Mouse (Mus musculus) CH12.LX (cell line): Measurements from ENCODE around the gene Dnah7b. TPM values are rescaled to one million over a fixed set of nuclear protein-coding genes. Genes with fewer than 3 reads are reported as not detected.

Experiments
- DNase-seq: peaks from one replicate; pipeline ENCODE4 v3.0.0-alpha.2; 2013; ENCODE audit errors: extremely low read depth
- H3K27ac ChIP-seq: 2 replicates; pipeline ENCODE4 v1.5.1; 2012; ENCODE audit warnings: low read depth, mild to moderate bottlenecking, control low read depth, moderate library complexity; ENCODE audit not compliant: insufficient read depth
- H3K27me3 ChIP-seq: replicated peaks from 2 replicates; pipeline ENCODE3; 2012; ENCODE audit warnings: inconsistent platforms
- H3K36me3 ChIP-seq, 2 experiments: replicated peaks in 1 of 2; 2 replicates each; pipeline versions ENCODE3 to v1.6.1; 2012; ENCODE audit warnings: inconsistent platforms in 1 of 2, low read length in 1 of 2, mild to moderate bottlenecking in 1 of 2, mixed read lengths in 1 of 2, moderate library complexity in 1 of 2; ENCODE audit not compliant: control insufficient read depth in 1 of 2, insufficient read depth in 1 of 2
- H3K4me1 ChIP-seq, 2 experiments: 2 replicates each; pipeline ENCODE4 v1.6.1; 2012; ENCODE audit warnings: inconsistent platforms in 1 of 2, moderate library complexity in 1 of 2; ENCODE audit not compliant: insufficient read depth in 2 of 2, control insufficient read depth in 1 of 2
- H3K4me2 ChIP-seq: 2 replicates; pipeline ENCODE4 v1.6.1; 2012; ENCODE audit warnings: low read depth, mild to moderate bottlenecking, control low read depth; ENCODE audit not compliant: poor library complexity, insufficient read depth, severe bottlenecking
- H3K4me3 ChIP-seq, 3 experiments: fragments of 150-350 bp in 1 of 3; sonication (generic) in 1 of 3; replicated peaks in 1 of 3; 2 replicates each; pipeline versions ENCODE3 to v1.5.1; 2011 to 2012; ENCODE audit warnings: low read depth in 2 of 3, low read length in 2 of 3, mild to moderate bottlenecking in 2 of 3, moderate library complexity in 2 of 3, control low read depth in 1 of 3, improper control_type of control experiment in 1 of 3, inconsistent platforms in 1 of 3, mixed read lengths in 1 of 3; ENCODE audit not compliant: poor library complexity in 1 of 3
- H3K79me2 ChIP-seq: replicated peaks from 2 replicates; pipeline ENCODE4 v1.6.1; 2012; ENCODE audit warnings: mild to moderate bottlenecking, moderate library complexity; ENCODE audit not compliant: control insufficient read depth, poor library complexity, insufficient read depth, severe bottlenecking; ENCODE audit errors: extremely low read depth
- H3K9ac ChIP-seq: 2 replicates; pipeline ENCODE4 v1.6.1; 2012; ENCODE audit warnings: low read depth, mild to moderate bottlenecking, control low read depth, moderate library complexity; ENCODE audit not compliant: insufficient read depth
- H3K9me3 ChIP-seq: replicated peaks from 2 replicates; pipeline ENCODE3; 2012; ENCODE audit warnings: low read length, inconsistent platforms, mixed read lengths
- BHLHE40 ChIP-seq: IDR thresholded peaks from 2 replicates; pipeline ENCODE4 v1.6.1; 2011; ENCODE audit warnings: mild to moderate bottlenecking, low read depth, low read length, improper control_type of control experiment
- CTCF ChIP-seq, 2 experiments: IDR thresholded peaks in 1 of 2; conservative IDR thresholded peaks in 1 of 2; 2 replicates each; pipeline ENCODE4 v1.5.1; 2011 to 2012; ENCODE audit warnings: low read depth in 2 of 2, low read length in 2 of 2, improper control_type of control experiment in 1 of 2, inconsistent platforms in 1 of 2, mild to moderate bottlenecking in 1 of 2, moderate library complexity in 1 of 2
- EP300 ChIP-seq: IDR thresholded peaks from 2 replicates; pipeline ENCODE4 v1.6.1; 2011; ENCODE audit warnings: low read length, improper control_type of control experiment
- JUND ChIP-seq: conservative IDR thresholded peaks from 2 replicates; pipeline ENCODE4 v1.6.1; 2011; ENCODE audit warnings: low read depth, low read length, improper control_type of control experiment
- NRF1 ChIP-seq: IDR thresholded peaks from 2 replicates; pipeline ENCODE4 v1.6.1; 2014; ENCODE audit warnings: low read depth, mild to moderate bottlenecking, inconsistent platforms, low read length, improper control_type of control experiment, moderate library complexity
- PAX5 ChIP-seq: IDR thresholded peaks from 2 replicates; pipeline ENCODE4 v1.6.1; 2012; ENCODE audit warnings: low read length, inconsistent platforms, mixed read lengths
- POLR2A ChIP-seq: IDR thresholded peaks from 2 replicates; pipeline ENCODE4 v1.6.1; 2011; ENCODE audit warnings: low read depth, mild to moderate bottlenecking, improper control_type of control experiment, low read length
- RAD21 ChIP-seq: IDR thresholded peaks from 2 replicates; pipeline ENCODE4 v1.6.1; 2011; ENCODE audit warnings: low read depth, mild to moderate bottlenecking, low read length, improper control_type of control experiment, moderate library complexity
- SIN3A ChIP-seq: IDR thresholded peaks from 2 replicates; pipeline ENCODE4 v1.6.1; 2012; ENCODE audit warnings: low read length, improper control_type of control experiment, inconsistent platforms
- SMC3 ChIP-seq: IDR thresholded peaks from 2 replicates; pipeline ENCODE4 v1.6.1; 2011; ENCODE audit warnings: low read depth, low read length, improper control_type of control experiment
- TBP ChIP-seq: conservative IDR thresholded peaks from 2 replicates; pipeline ENCODE4 v1.6.1; 2011; ENCODE audit warnings: low read depth, low read length, improper control_type of control experiment
- USF2 ChIP-seq: conservative IDR thresholded peaks from 2 replicates; pipeline ENCODE4 v1.6.1; 2011; ENCODE audit warnings: low read depth, low read length, improper control_type of control experiment
- dilution Hi-C: fragments of 300-500 bp; cut with MboI; formaldehyde crosslinking; loops from 2 replicates; pipeline ENCODE4 v1.14.3; 2020; ENCODE audit warnings: low sequenced_read_pairs; ENCODE audit not compliant: extremely low pct_unique_long_range_greater_than_20kb, extremely low pct_ligation_motif_present
- in situ Hi-C: fragments of 300-500 bp; cut with MboI; formaldehyde crosslinking; loops from 3 replicates; pipeline ENCODE4 v1.14.3; 2019; ENCODE audit warnings: low sequenced_read_pairs, low pct_ligation_motif_present, low pct_unique_long_range_greater_than_20kb, mixed read lengths
- polyA plus RNA-seq: library from polyadenylated mRNA; unstranded; fragments of >175 nt; gene quantifications from 2 replicates; pipeline ENCODE4 v1.2.1, GENCODE M21; 2012; ENCODE audit warnings: low read depth; ENCODE audit not compliant: insufficient read length
- total RNA-seq, 2 experiments: library from RNA; depleted of rRNA; stranded (reverse); fragments of 300-350 nt in 1 of 2; fragments of >200 nt in 1 of 2; gene quantifications; 2 replicates each; pipeline ENCODE4 v1.2.3; 2012 to 2014

Dnah7b gene
- total RNA-seq (2012; rRNA removed) (not detected in 2 replicates), total RNA-seq (2014; rRNA removed) (not detected in 2 replicates), polyA plus RNA-seq (not detected in 2 replicates)

GRCm38 (mm10) chr1:46066015-46066414, at the start of gene Dnah7b:
TSS of gene Dnah7b (plus strand) at chr1:46066315.
- TF ChIP-seq PAX5 (no peak), POLR2A (no peak)
- TF ChIP-seq, all 38 proteins: peak for 0
- Histone ChIP-seq H3K4me1 (no peaks in the 10 kb centered on the region), H3K9me3 (no peaks in the 10 kb centered on the region), H3K79me2 (no peaks in the 10 kb centered on the region), H3K27me3 (no peaks in the 10 kb centered on the region), H3K4me2 (no peak within 1 kb of the TSS), H3K27ac (no peak within 1 kb of the TSS), H3K36me3 (no peaks in the 10 kb centered on the region), H3K9ac (no peak within 1 kb of the TSS), H3K4me3 (no peak within 1 kb of the TSS)
- dilution Hi-C loops (no loop called here), in situ Hi-C loops (no loop called here)
- DNase-seq = no peak

- Histone ChIP-seq H3K27me3 (no peaks in the 10 kb centered on the region), H3K79me2 (no peaks in the 10 kb centered on the region), H3K27ac (no peak overlapping the region), H3K4me1 (no peaks in the 10 kb centered on the region), H3K36me3 (no peaks in the 10 kb centered on the region), H3K4me2 (no peak overlapping the region), H3K9ac (no peak overlapping the region), H3K9me3 (no peaks in the 10 kb centered on the region), H3K4me3 (no peak overlapping the region)
- in situ Hi-C loops (loop anchor here (10.0 kb wide), 1 partner anchor 194 kb away; no protein-coding TSS in a partner anchor), dilution Hi-C loops (no loop called here)
- peak; percentile 30 for DNase-seq
- TF ChIP-seq CTCF (conservative IDR thresholded peaks at IDR 0.05 in 1 of 2, IDR thresholded peaks at IDR 0.05 in 1 of 2; ENCODE audit: low read depth in 2 of 2, low read length in 2 of 2) = peak; percentile 10 to 57; a peak in 2 of 4 replicates
- TF ChIP-seq SMC3 = peak; percentile 42; the same call in 1 of the 2 replicates
- no peak for TF ChIP-seq JUND
- no peak for TF ChIP-seq BHLHE40
- TF ChIP-seq RAD21 = peak; percentile 45
Measured at GRCm38 (mm10) chr1:46018382-46018977, 47.6 kb upstream of the Dnah7b start.

GRCm38 (mm10) chr1:46022262-46022661, 43.9 kb upstream of the Dnah7b start:
- DNase-seq = peak; percentile 48
- Histone ChIP-seq H3K27ac (no peak overlapping the region), H3K36me3 (no peaks in the 10 kb centered on the region), H3K4me2 (no peak overlapping the region), H3K79me2 (no peaks in the 10 kb centered on the region), H3K27me3 (no peaks in the 10 kb centered on the region), H3K4me1 (peaks cover 0 to 7% of the 10 kb centered on the region in 2 experiments; a peak in 2 of 4 replicates), H3K9me3 (no peaks in the 10 kb centered on the region), H3K9ac (no peak overlapping the region), H3K4me3 (no peak overlapping the region)
- in situ Hi-C loops = no loop called here
- TF ChIP-seq RAD21 (peak; percentile 70), CTCF (conservative IDR thresholded peaks at IDR 0.05 in 1 of 2, IDR thresholded peaks at IDR 0.05 in 1 of 2; ENCODE audit: low read depth in 2 of 2, low read length in 2 of 2) (peak; percentile 44 to 58), SMC3 (peak; percentile 51), NRF1 (no peak), EP300 (no peak), SIN3A (no peak), USF2 (no peak), TBP (no peak)
- dilution Hi-C loops = no loop called here
